Mouse (Mus musculus): ENCODE results near the gene Mettl21e. TPM values are rescaled to one million over a fixed set of nuclear protein-coding genes. Genes with fewer than 3 reads are reported as not detected.
"Not testable (repeated sequence)": the region's sequence is repeated elsewhere in the genome, so short reads cannot be mapped to it uniquely, and the experiment has no call there.

Mettl21e gene
- polyA plus RNA-seq (2014; fragmentation: Nextera tagmentation; extraction: Ambion mirVana) = 0.06 TPM in 1 of 2 replicates, not detected in the other

- WGBS = 69% methylated on average over 1 of the region's 1 CpGs
- H3K9ac ChIP-seq (ENCODE audit: low read length) = no peak within 1 kb of the TSS
- H3K27ac ChIP-seq (ENCODE audit: low read depth, low read length) = no peak within 1 kb of the TSS
- no peaks in the 10 kb centered on the region for H3K9me3 ChIP-seq (replicated peaks; ENCODE audit: control insufficient read depth, low read length)
- H3K27me3 ChIP-seq (replicated peaks; ENCODE audit: control insufficient read depth, insufficient read depth, low read length) = no peaks in the 10 kb centered on the region
- no peak for ATAC-seq
- no peaks in the 10 kb centered on the region for H3K36me3 ChIP-seq (ENCODE audit: control insufficient read depth, insufficient read depth, low read length)
- no peaks in the 10 kb centered on the region for H3K4me1 ChIP-seq (ENCODE audit: control insufficient read depth, insufficient read depth, low read length)
- no peak within 1 kb of the TSS for H3K4me2 ChIP-seq (ENCODE audit: low read length)
- no peak for DNase-seq (ENCODE audit: low spot score)
- no peak within 1 kb of the TSS for H3K4me3 ChIP-seq (ENCODE audit: low read depth, low read length)
Observed at GRCm38 (mm10) chr1:44218876-44219275, at the start of gene Mettl21e. Gene Mettl21e (minus strand): TSS chr1:44218961.

- H3K27me3 ChIP-seq (replicated peaks; ENCODE audit: control insufficient read depth, insufficient read depth, low read length); H3K4me2 ChIP-seq (ENCODE audit: low read length); H3K36me3 ChIP-seq (ENCODE audit: control insufficient read depth, insufficient read depth, low read length); ATAC-seq; H3K4me1 ChIP-seq (ENCODE audit: control insufficient read depth, insufficient read depth, low read length); H3K9me3 ChIP-seq (replicated peaks; ENCODE audit: control insufficient read depth, low read length); DNase-seq (ENCODE audit: low spot score); H3K27ac ChIP-seq (ENCODE audit: low read depth, low read length); H3K4me3 ChIP-seq (ENCODE audit: low read depth, low read length); H3K9ac ChIP-seq (ENCODE audit: low read length): not testable (repeated sequence)
- WGBS = 86% methylated on average over 2 of the region's 2 CpGs
Observed at GRCm38 (mm10) chr1:44240440-44240839, 21.7 kb upstream of the Mettl21e start.

GRCm38 (mm10) chr1:44239969-44240368 is 21.2 kb upstream of the Mettl21e start:
- H3K27ac ChIP-seq (ENCODE audit: low read depth, low read length) = no peak overlapping the region
- no peaks in the 10 kb centered on the region for H3K4me1 ChIP-seq (ENCODE audit: control insufficient read depth, insufficient read depth, low read length)
- no peaks in the 10 kb centered on the region for H3K36me3 ChIP-seq (ENCODE audit: control insufficient read depth, insufficient read depth, low read length)
- no peak overlapping the region for H3K4me2 ChIP-seq (ENCODE audit: low read length)
- no peaks in the 10 kb centered on the region for H3K27me3 ChIP-seq (replicated peaks; ENCODE audit: control insufficient read depth, insufficient read depth, low read length)
- no peak overlapping the region for H3K9ac ChIP-seq (ENCODE audit: low read length)
- no peak overlapping the region for H3K4me3 ChIP-seq (ENCODE audit: low read depth, low read length)
- no peak for DNase-seq (ENCODE audit: low spot score)
- ATAC-seq = no peak
- no peaks in the 10 kb centered on the region for H3K9me3 ChIP-seq (replicated peaks; ENCODE audit: control insufficient read depth, low read length)
- 93% methylated on average over 3 of the region's 3 CpGs for WGBS

- WGBS = 86% methylated on average over 2 of the region's 2 CpGs
- Histone ChIP-seq H3K9me3 (replicated peaks; ENCODE audit: control insufficient read depth, low read length) (no peaks in the 10 kb centered on the region), H3K4me1 (ENCODE audit: control insufficient read depth, insufficient read depth, low read length) (no peaks in the 10 kb centered on the region), H3K36me3 (ENCODE audit: control insufficient read depth, insufficient read depth, low read length) (no peaks in the 10 kb centered on the region), H3K9ac (ENCODE audit: low read length) (no peak overlapping the region), H3K4me2 (ENCODE audit: low read length) (no peak overlapping the region), H3K27me3 (replicated peaks; ENCODE audit: control insufficient read depth, insufficient read depth, low read length) (no peaks in the 10 kb centered on the region), H3K27ac (ENCODE audit: low read depth, low read length) (no peak overlapping the region), H3K4me3 (ENCODE audit: low read depth, low read length) (no peak overlapping the region)
- ATAC-seq (no peak), DNase-seq (ENCODE audit: low spot score) (no peak)
Observed at GRCm38 (mm10) chr1:44237305-44237704, 18.5 kb upstream of the Mettl21e start.

- Histone ChIP-seq H3K9me3 (replicated peaks; ENCODE audit: control insufficient read depth, low read length) (no peaks in the 10 kb centered on the region), H3K36me3 (ENCODE audit: control insufficient read depth, insufficient read depth, low read length) (no peaks in the 10 kb centered on the region), H3K27me3 (replicated peaks; ENCODE audit: control insufficient read depth, insufficient read depth, low read length) (no peaks in the 10 kb centered on the region), H3K9ac (ENCODE audit: low read length) (no peak overlapping the region), H3K4me3 (ENCODE audit: low read depth, low read length) (no peak overlapping the region), H3K4me2 (ENCODE audit: low read length) (no peak overlapping the region), H3K27ac (ENCODE audit: low read depth, low read length) (no peak overlapping the region), H3K4me1 (ENCODE audit: control insufficient read depth, insufficient read depth, low read length) (no peaks in the 10 kb centered on the region)
- DNase-seq (ENCODE audit: low spot score) (no peak), ATAC-seq (no peak)
- WGBS = 79% methylated on average over 2 of the region's 2 CpGs
Observed at GRCm38 (mm10) chr1:44235311-44235710, 16.6 kb upstream of the Mettl21e start.

- WGBS = 91% methylated on average over 2 of the region's 2 CpGs
- H3K27ac ChIP-seq (ENCODE audit: low read depth, low read length); H3K4me2 ChIP-seq (ENCODE audit: low read length); H3K27me3 ChIP-seq (replicated peaks; ENCODE audit: control insufficient read depth, insufficient read depth, low read length); DNase-seq (ENCODE audit: low spot score); H3K36me3 ChIP-seq (ENCODE audit: control insufficient read depth, insufficient read depth, low read length); H3K4me1 ChIP-seq (ENCODE audit: control insufficient read depth, insufficient read depth, low read length); H3K9me3 ChIP-seq (replicated peaks; ENCODE audit: control insufficient read depth, low read length); H3K4me3 ChIP-seq (ENCODE audit: low read depth, low read length); ATAC-seq; H3K9ac ChIP-seq (ENCODE audit: low read length): not testable (repeated sequence)
Observed at GRCm38 (mm10) chr1:44234531-44234930, 15.8 kb upstream of the Mettl21e start.

- H3K36me3 ChIP-seq (ENCODE audit: control insufficient read depth, insufficient read depth, low read length) = no peaks in the 10 kb centered on the region
- no peaks in the 10 kb centered on the region for H3K27me3 ChIP-seq (replicated peaks; ENCODE audit: control insufficient read depth, insufficient read depth, low read length)
- peak; percentile 68 for DNase-seq (ENCODE audit: low spot score)
- no peaks in the 10 kb centered on the region for H3K9me3 ChIP-seq (replicated peaks; ENCODE audit: control insufficient read depth, low read length)
- H3K4me1 ChIP-seq (ENCODE audit: control insufficient read depth, insufficient read depth, low read length) = no peaks in the 10 kb centered on the region
- H3K4me2 ChIP-seq (ENCODE audit: low read length) = no peak overlapping the region
- no peak overlapping the region for H3K4me3 ChIP-seq (ENCODE audit: low read depth, low read length)
- ATAC-seq = peak; percentile 75
- 56% methylated on average over 2 of the region's 2 CpGs for WGBS
- no peak overlapping the region for H3K27ac ChIP-seq (ENCODE audit: low read depth, low read length)
- H3K9ac ChIP-seq (ENCODE audit: low read length) = no peak overlapping the region
Observed at GRCm38 (mm10) chr1:44229044-44229443, 10.3 kb upstream of the Mettl21e start.

- H3K4me3 ChIP-seq (ENCODE audit: low read depth, low read length) = no peak overlapping the region
- ATAC-seq = no peak
Observed at GRCm38 (mm10) chr1:44217118-44217517, 1.6 kb downstream of the Mettl21e start.

GRCm38 (mm10) chr1:44216352-44217116 is 2.2 kb downstream of the Mettl21e start:
- peak; percentile 61 for DNase-seq (ENCODE audit: low spot score)
- ATAC-seq = peak; percentile 42; the same call in 1 of the 2 replicates
- H3K4me2 ChIP-seq (ENCODE audit: low read length) = no peak overlapping the region
- no peak overlapping the region for H3K27ac ChIP-seq (ENCODE audit: low read depth, low read length)
- no peak overlapping the region for H3K4me3 ChIP-seq (ENCODE audit: low read depth, low read length)
- 71% methylated on average over 2 of the region's 2 CpGs for WGBS
- no peaks in the 10 kb centered on the region for H3K36me3 ChIP-seq (ENCODE audit: control insufficient read depth, insufficient read depth, low read length)
- no peaks in the 10 kb centered on the region for H3K27me3 ChIP-seq (replicated peaks; ENCODE audit: control insufficient read depth, insufficient read depth, low read length)
- no peak overlapping the region for H3K9ac ChIP-seq (ENCODE audit: low read length)
- no peaks in the 10 kb centered on the region for H3K4me1 ChIP-seq (ENCODE audit: control insufficient read depth, insufficient read depth, low read length)
- no peaks in the 10 kb centered on the region for H3K9me3 ChIP-seq (replicated peaks; ENCODE audit: control insufficient read depth, low read length)

More at GRCm38 (mm10) chr1:44217118-44217517, 1.6 kb downstream of the Mettl21e start:
- Histone ChIP-seq H3K4me2 (ENCODE audit: low read length) (no peak overlapping the region), H3K9ac (ENCODE audit: low read length) (no peak overlapping the region), H3K27me3 (replicated peaks; ENCODE audit: control insufficient read depth, insufficient read depth, low read length) (no peaks in the 10 kb centered on the region), H3K27ac (ENCODE audit: low read depth, low read length) (no peak overlapping the region), H3K9me3 (replicated peaks; ENCODE audit: control insufficient read depth, low read length) (no peaks in the 10 kb centered on the region), H3K4me1 (ENCODE audit: control insufficient read depth, insufficient read depth, low read length) (no peaks in the 10 kb centered on the region), H3K36me3 (ENCODE audit: control insufficient read depth, insufficient read depth, low read length) (no peaks in the 10 kb centered on the region)
- DNase-seq (ENCODE audit: low spot score) = peak; percentile 46
- 69% methylated on average over 2 of the region's 2 CpGs for WGBS

Measured in forebrain, embryonic 14.5 days (tissue).